Mouse (Mus musculus) limb, embryonic 15.5 days (tissue): ENCODE measurements at regions not wholly inside any gene's neighbourhood (a gene's known extent, or its start where the extent isn't known, plus 50 kb on each side); places are given as distances from the start of the nearest gene placed in this dataset.

Source experiments
- ATAC-seq: fragments of 200-750 bp; cut with Nextera tagmentation; 2 replicates; pipeline ENCODE4 v1.8.0; 2017; ENCODE audit warnings: low read depth, moderate TSS enrichment; ENCODE audit not compliant: insufficient number of reproducible peaks, low FRiP score, low TSS enrichment
- H3K27ac ChIP-seq: fragments of 300-500 bp; sonication (generic); 2 replicates; pipeline ENCODE4 v1.5.1; 2015; ENCODE audit warnings: moderate library complexity, mild to moderate bottlenecking, inconsistent platforms
- H3K27me3 ChIP-seq: fragments of 300-500 bp; sonication (generic); 2 replicates; pipeline ENCODE4 v1.6.1; 2015; ENCODE audit warnings: inconsistent platforms
- H3K36me3 ChIP-seq: fragments of 300-500 bp; sonication (generic); 2 replicates; pipeline ENCODE4 v1.6.1; 2015; ENCODE audit warnings: inconsistent platforms
- H3K4me1 ChIP-seq: fragments of 300-500 bp; sonication (generic); 2 replicates; pipeline ENCODE4 v1.6.1; 2015; ENCODE audit warnings: inconsistent platforms
- H3K4me2 ChIP-seq: fragments of 300-500 bp; sonication (generic); 2 replicates; pipeline ENCODE4 v1.6.1; 2015; ENCODE audit warnings: mild to moderate bottlenecking, inconsistent platforms
- H3K4me3 ChIP-seq: fragments of 300-500 bp; sonication (generic); 2 replicates; pipeline ENCODE4 v1.5.1; 2015; ENCODE audit warnings: mild to moderate bottlenecking, inconsistent platforms
- H3K9ac ChIP-seq: fragments of 300-500 bp; sonication (generic); 2 replicates; pipeline ENCODE4 v1.6.1; 2015; ENCODE audit warnings: inconsistent platforms
- H3K9me3 ChIP-seq: fragments of 300-500 bp; sonication (generic); 2 replicates; pipeline ENCODE4 v1.6.1; 2016; ENCODE audit warnings: inconsistent platforms
- WGBS: fragments of 180-500 bp; shearing (Covaris S2); methylation state at CpG from one replicate; pipeline ENCODE4 v1.1.7; 2015; 5-methylcytosine and 5-hydroxymethylcytosine counted together

GRCm38 (mm10) chr17:45834518-45835071 is 101.0 kb upstream of the 1600014C23Rik start:
- Histone ChIP-seq H3K4me3 (no peak overlapping the region), H3K36me3 (no peaks in the 10 kb centered on the region), H3K9me3 (no peaks in the 10 kb centered on the region), H3K27me3 (no peaks in the 10 kb centered on the region), H3K27ac (no peak overlapping the region), H3K4me1 (peaks cover 7% of the 10 kb centered on the region), H3K4me2 (no peak overlapping the region), H3K9ac (no peak overlapping the region)
- no peak for ATAC-seq
- 68% methylated on average over 10 of the region's 10 CpGs for WGBS

GRCm38 (mm10) chr17:45830324-45830723 is 96.7 kb upstream of the 1600014C23Rik start:
- Histone ChIP-seq H3K9ac (no peak overlapping the region), H3K27me3 (no peaks in the 10 kb centered on the region), H3K4me2 (no peak overlapping the region), H3K36me3 (no peaks in the 10 kb centered on the region), H3K9me3 (no peaks in the 10 kb centered on the region), H3K4me1 (peaks cover 5% of the 10 kb centered on the region; the same call in 1 of the 2 replicates), H3K27ac (no peak overlapping the region), H3K4me3 (no peak overlapping the region)
- WGBS = 90% methylated on average over 5 of the region's 5 CpGs
- no peak for ATAC-seq

- Histone ChIP-seq H3K9ac (no peak overlapping the region), H3K9me3 (no peaks in the 10 kb centered on the region), H3K4me1 (peaks cover 7% of the 10 kb centered on the region; the same call in 1 of the 2 replicates), H3K4me3 (no peak overlapping the region), H3K4me2 (no peak overlapping the region), H3K27ac (no peak overlapping the region), H3K27me3 (no peaks in the 10 kb centered on the region), H3K36me3 (no peaks in the 10 kb centered on the region)
- 78% methylated on average over 9 of the region's 9 CpGs for WGBS
- ATAC-seq = no peak
These were observed 95.9 kb upstream of the 1600014C23Rik start for GRCm38 (mm10) chr17:45829571-45829970.

- WGBS = 64% methylated on average over 11 of the region's 11 CpGs
- H3K4me2 ChIP-seq = no peak overlapping the region
- no peak overlapping the region for H3K4me3 ChIP-seq
- H3K27ac ChIP-seq = no peak overlapping the region
- H3K4me1 ChIP-seq = peaks cover 7% of the 10 kb centered on the region; the same call in 1 of the 2 replicates
- H3K27me3 ChIP-seq = no peaks in the 10 kb centered on the region
- H3K9me3 ChIP-seq = no peaks in the 10 kb centered on the region
- H3K36me3 ChIP-seq = no peaks in the 10 kb centered on the region
- no peak for ATAC-seq
- no peak overlapping the region for H3K9ac ChIP-seq
These were observed 95.2 kb upstream of the 1600014C23Rik start for GRCm38 (mm10) chr17:45828843-45829242.

- no peak overlapping the region for H3K4me2 ChIP-seq
- H3K36me3 ChIP-seq = no peaks in the 10 kb centered on the region
- H3K9ac ChIP-seq = no peak overlapping the region
- ATAC-seq = no peak
- no peak overlapping the region for H3K27ac ChIP-seq
- peaks cover 7% of the 10 kb centered on the region; the same call in 1 of the 2 replicates for H3K4me1 ChIP-seq
- H3K4me3 ChIP-seq = no peak overlapping the region
- 85% methylated on average over 9 of the region's 9 CpGs for WGBS
- no peaks in the 10 kb centered on the region for H3K9me3 ChIP-seq
- no peaks in the 10 kb centered on the region for H3K27me3 ChIP-seq
These were observed 94.7 kb upstream of the 1600014C23Rik start for GRCm38 (mm10) chr17:45828284-45828824.

- Histone ChIP-seq H3K9ac (no peak overlapping the region), H3K4me2 (no peak overlapping the region)
These were observed 91.3 kb upstream of the 1600014C23Rik start for GRCm38 (mm10) chr17:45824977-45825376.

GRCm38 (mm10) chr17:45823501-45823900 is 89.9 kb upstream of the 1600014C23Rik start:
- no peak overlapping the region for H3K9ac ChIP-seq
- H3K27me3 ChIP-seq = no peaks in the 10 kb centered on the region
- H3K4me2 ChIP-seq = no peak overlapping the region
- no peak overlapping the region for H3K4me3 ChIP-seq
- no peak overlapping the region for H3K27ac ChIP-seq
- H3K4me1 ChIP-seq = peaks cover 16% of the 10 kb centered on the region
- H3K9me3 ChIP-seq = no peaks in the 10 kb centered on the region
- WGBS = 82% methylated on average over 5 of the region's 5 CpGs
- ATAC-seq = no peak
- H3K36me3 ChIP-seq = no peaks in the 10 kb centered on the region

More at GRCm38 (mm10) chr17:45824977-45825376, 91.3 kb upstream of the 1600014C23Rik start:
- no peak for ATAC-seq
- 57% methylated on average over 8 of the region's 8 CpGs for WGBS
- Histone ChIP-seq H3K4me3 (no peak overlapping the region), H3K9me3 (no peaks in the 10 kb centered on the region), H3K36me3 (no peaks in the 10 kb centered on the region), H3K27ac (no peak overlapping the region), H3K4me1 (peaks cover 16% of the 10 kb centered on the region), H3K27me3 (no peaks in the 10 kb centered on the region)

GRCm38 (mm10) chr17:45822427-45822826 is 88.8 kb upstream of the 1600014C23Rik start:
- Histone ChIP-seq H3K27me3 (no peaks in the 10 kb centered on the region), H3K4me2 (no peak overlapping the region), H3K27ac (peak overlapping the region; percentile 62), H3K4me1 (peaks cover 16% of the 10 kb centered on the region), H3K9ac (no peak overlapping the region), H3K4me3 (no peak overlapping the region), H3K9me3 (no peaks in the 10 kb centered on the region), H3K36me3 (no peaks in the 10 kb centered on the region)
- ATAC-seq = peak; percentile 49; the same call in 1 of the 2 replicates
- WGBS = 48% methylated on average over 17 of the region's 17 CpGs

- no peaks in the 10 kb centered on the region for H3K27me3 ChIP-seq
- H3K36me3 ChIP-seq = no peaks in the 10 kb centered on the region
- peaks cover 16% of the 10 kb centered on the region for H3K4me1 ChIP-seq
- H3K4me3 ChIP-seq = no peak overlapping the region
- H3K4me2 ChIP-seq = no peak overlapping the region
- H3K9ac ChIP-seq = no peak overlapping the region
- ATAC-seq = no peak
- H3K9me3 ChIP-seq = no peaks in the 10 kb centered on the region
- no peak overlapping the region for H3K27ac ChIP-seq
- 91% methylated on average over 7 of the region's 7 CpGs for WGBS
These were observed 87.7 kb upstream of the 1600014C23Rik start for GRCm38 (mm10) chr17:45821356-45821755.

- no peak overlapping the region for H3K4me3 ChIP-seq
- H3K36me3 ChIP-seq = no peaks in the 10 kb centered on the region
- H3K27ac ChIP-seq = no peak overlapping the region
- ATAC-seq = no peak
- H3K4me1 ChIP-seq = peaks cover 28% of the 10 kb centered on the region
- no peaks in the 10 kb centered on the region for H3K27me3 ChIP-seq
- 82% methylated on average over 8 of the region's 8 CpGs for WGBS
- H3K9ac ChIP-seq = no peak overlapping the region
- no peak overlapping the region for H3K4me2 ChIP-seq
- H3K9me3 ChIP-seq = no peaks in the 10 kb centered on the region
These were observed 85.5 kb upstream of the 1600014C23Rik start for GRCm38 (mm10) chr17:45819143-45819542.

GRCm38 (mm10) chr17:45816566-45816965 is 82.9 kb upstream of the 1600014C23Rik start:
- Histone ChIP-seq H3K9me3 (no peaks in the 10 kb centered on the region), H3K27me3 (no peaks in the 10 kb centered on the region), H3K4me2 (no peak overlapping the region), H3K9ac (no peak overlapping the region), H3K36me3 (no peaks in the 10 kb centered on the region), H3K4me3 (no peak overlapping the region), H3K4me1 (peaks cover 33% of the 10 kb centered on the region), H3K27ac (no peak overlapping the region)
- ATAC-seq = no peak
- 76% methylated on average over 3 of the region's 3 CpGs for WGBS

- Histone ChIP-seq H3K4me2 (no peak overlapping the region), H3K36me3 (no peaks in the 10 kb centered on the region), H3K9ac (no peak overlapping the region), H3K9me3 (no peaks in the 10 kb centered on the region), H3K27me3 (no peaks in the 10 kb centered on the region), H3K4me3 (no peak overlapping the region), H3K4me1 (peaks cover 33% of the 10 kb centered on the region), H3K27ac (no peak overlapping the region)
- ATAC-seq = no peak
- 31% methylated on average over 2 of the region's 2 CpGs for WGBS
These were observed 82.2 kb upstream of the 1600014C23Rik start for GRCm38 (mm10) chr17:45815833-45816232.
